Mouse (Mus musculus): Measurements from ENCODE around the gene Cfc1. TPM values are rescaled to one million over a fixed set of nuclear protein-coding genes. Genes with fewer than 3 reads are reported as not detected.

Gene Cfc1
- polyA plus RNA-seq, 1 experiment, result not detected

- no peak for TF ChIP-seq GATA1 (IDR thresholded peaks at IDR 0.05; ENCODE audit: low read length)
Observed at GRCm38 (mm10) chr1:34536291-34536766, 881 bp downstream of the Cfc1 start.

GRCm38 (mm10) chr1:34536767-34537485 lies 1.5 kb downstream of the Cfc1 start:
- TF ChIP-seq GATA1 (IDR thresholded peaks at IDR 0.05; ENCODE audit: low read length), result no peak

- TF ChIP-seq GATA1 (IDR thresholded peaks at IDR 0.05; ENCODE audit: low read length), result no peak
Observed at GRCm38 (mm10) chr1:34547074-34547473, 11.6 kb downstream of the Cfc1 start.

- no peak for TF ChIP-seq GATA1 (IDR thresholded peaks at IDR 0.05; ENCODE audit: low read length)
Observed at GRCm38 (mm10) chr1:34553690-34554089, 18.2 kb downstream of the Cfc1 start.

GRCm38 (mm10) chr1:34554275-34554674 lies 18.8 kb downstream of the Cfc1 start:
- TF ChIP-seq GATA1 (IDR thresholded peaks at IDR 0.05; ENCODE audit: low read length), result no peak

- TF ChIP-seq GATA1 (IDR thresholded peaks at IDR 0.05; ENCODE audit: low read length), result no peak
Observed at GRCm38 (mm10) chr1:34560843-34561242, 25.4 kb downstream of the Cfc1 start, which contains the start of gene Prss40. Prss40 (minus strand) TSS chr1:34560943.

GRCm38 (mm10) chr1:34564383-34565045 lies 29.1 kb downstream of the Cfc1 start:
- TF ChIP-seq GATA1 (IDR thresholded peaks at IDR 0.05; ENCODE audit: low read length), result no peak

- no peak for TF ChIP-seq GATA1 (IDR thresholded peaks at IDR 0.05; ENCODE audit: low read length)
Observed at GRCm38 (mm10) chr1:34568120-34568519, 32.7 kb downstream of the Cfc1 start.

- TF ChIP-seq GATA1 (IDR thresholded peaks at IDR 0.05; ENCODE audit: low read length), result no peak
Observed at GRCm38 (mm10) chr1:34569876-34570275, 34.4 kb downstream of the Cfc1 start.

- no peak for TF ChIP-seq GATA1 (IDR thresholded peaks at IDR 0.05; ENCODE audit: low read length)
Observed at GRCm38 (mm10) chr1:34571431-34571830, 36.0 kb downstream of the Cfc1 start.

- TF ChIP-seq GATA1 (IDR thresholded peaks at IDR 0.05; ENCODE audit: low read length), result no peak
Observed at GRCm38 (mm10) chr1:34573221-34573620, 37.8 kb downstream of the Cfc1 start.

GRCm38 (mm10) chr1:34578851-34579781 lies 43.7 kb downstream of the Cfc1 start, which contains the start of gene Amer3:
Amer3 (plus strand) TSS chr1:34579657.
- TF ChIP-seq GATA1 (IDR thresholded peaks at IDR 0.05; ENCODE audit: low read length), result no peak

- no peak for TF ChIP-seq GATA1 (IDR thresholded peaks at IDR 0.05; ENCODE audit: low read length)
Observed at GRCm38 (mm10) chr1:34579782-34580356, 44.4 kb downstream of the Cfc1 start.

GRCm38 (mm10) chr1:34582218-34582617 lies 46.8 kb downstream of the Cfc1 start:
- TF ChIP-seq GATA1 (IDR thresholded peaks at IDR 0.05; ENCODE audit: low read length), result no peak

GRCm38 (mm10) chr1:34583821-34584263 lies 48.4 kb downstream of the Cfc1 start:
- no peak for TF ChIP-seq GATA1 (IDR thresholded peaks at IDR 0.05; ENCODE audit: low read length)
